Mouse (Mus musculus): ENCODE measurements around the gene Myl9.

Myl9 gene

GRCm38 (mm10) chr2:156774738-156775454 lies at the start of gene Myl9:
Gene Myl9 (plus strand): TSS chr2:156775420.
- no peak for DNase-seq (ENCODE audit: low spot score)

DNA sequence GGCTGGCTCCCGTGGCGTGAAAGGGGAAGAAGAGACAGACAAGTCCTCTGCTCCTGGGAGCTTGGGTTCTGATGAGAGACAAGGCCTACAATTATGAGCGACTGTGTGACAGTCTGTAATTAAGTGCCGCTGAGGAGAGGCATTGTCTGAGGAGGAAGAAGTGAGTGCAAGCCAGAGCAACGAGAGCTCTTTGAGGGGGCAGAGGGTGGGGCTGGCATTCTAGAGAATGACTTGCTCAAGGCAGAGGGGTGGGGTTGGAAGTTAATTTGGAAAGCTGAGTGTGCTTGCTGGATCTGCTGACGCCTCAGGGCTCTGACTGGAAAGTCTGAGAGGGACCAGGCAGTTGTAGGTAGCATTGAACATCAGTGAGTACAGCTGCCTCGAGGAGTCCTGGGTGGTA lies 48.9 kb upstream of the Myl9 start:
- DNase-seq (ENCODE audit: low spot score): no peak

DNA sequence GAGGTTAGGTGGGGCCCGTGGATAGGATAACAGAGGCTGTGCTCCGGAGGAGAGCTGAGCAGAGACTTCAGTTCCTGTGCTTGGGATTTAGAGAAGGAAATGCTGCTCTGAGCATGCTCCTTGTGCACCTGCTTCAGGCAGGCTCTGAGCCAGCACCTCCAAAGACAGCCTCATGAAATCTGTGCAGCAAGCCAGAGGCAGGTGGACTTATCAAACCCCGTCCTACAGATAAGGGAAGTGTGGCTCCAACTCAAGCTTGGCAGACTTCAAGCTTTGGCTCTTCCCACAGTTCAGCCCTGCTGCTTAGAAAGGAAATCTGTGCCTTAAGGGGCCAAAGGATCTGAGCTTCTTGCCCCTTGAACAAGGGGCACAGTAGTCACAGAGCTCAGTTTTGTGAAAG lies 48.3 kb upstream of the Myl9 start:
- DNase-seq (ENCODE audit: low spot score): no peak

DNA sequence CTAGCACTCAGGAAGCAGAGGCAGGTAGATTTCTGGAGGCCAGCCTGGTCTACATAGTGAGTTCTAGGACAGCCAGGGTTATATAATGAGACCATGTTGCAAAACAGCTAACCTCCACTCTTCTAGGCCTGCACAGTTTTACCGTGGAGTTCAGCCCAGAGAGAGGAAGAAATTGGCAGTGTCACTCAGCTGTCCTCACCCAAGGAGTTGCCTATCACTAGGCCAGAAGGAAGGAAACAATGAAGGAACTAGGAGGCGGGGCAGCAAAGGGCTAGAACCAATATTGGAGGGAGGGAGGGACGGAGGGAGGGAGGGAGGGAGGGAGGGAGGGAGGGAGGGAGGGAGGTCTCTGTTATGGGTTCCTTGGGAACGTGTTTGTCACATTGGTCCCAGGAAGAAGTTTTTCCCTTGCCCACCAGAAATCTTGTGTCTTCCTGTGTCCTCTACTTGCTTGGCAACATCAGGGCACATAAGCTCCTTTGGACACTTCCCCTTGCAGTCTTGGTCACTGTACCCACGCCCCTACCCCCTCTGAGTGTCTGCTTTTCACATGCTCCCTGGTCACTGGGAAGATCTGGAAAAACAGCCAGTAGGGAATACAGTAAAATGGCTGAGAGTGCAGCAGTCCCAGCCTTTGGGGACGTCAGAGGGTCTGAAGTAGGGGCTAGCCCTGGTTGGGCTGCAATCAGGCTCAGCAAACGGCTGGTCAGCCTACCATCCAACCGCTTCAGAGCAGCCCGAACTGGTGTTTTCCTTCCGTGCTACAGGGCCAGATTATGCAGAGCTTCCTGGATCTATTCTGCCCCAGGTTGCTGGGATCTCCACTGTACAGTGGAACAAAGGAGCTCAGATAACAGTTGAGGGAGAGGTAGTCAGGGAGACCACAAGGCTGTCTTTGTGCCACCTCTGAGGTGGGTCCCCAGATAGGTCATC lies 45.4 kb upstream of the Myl9 start:
- no peak for DNase-seq (ENCODE audit: low spot score)

- DNase-seq (ENCODE audit: low spot score): no peak
Measured at GRCm38 (mm10) chr2:156730501-156730921, 44.7 kb upstream of the Myl9 start.

DNA sequence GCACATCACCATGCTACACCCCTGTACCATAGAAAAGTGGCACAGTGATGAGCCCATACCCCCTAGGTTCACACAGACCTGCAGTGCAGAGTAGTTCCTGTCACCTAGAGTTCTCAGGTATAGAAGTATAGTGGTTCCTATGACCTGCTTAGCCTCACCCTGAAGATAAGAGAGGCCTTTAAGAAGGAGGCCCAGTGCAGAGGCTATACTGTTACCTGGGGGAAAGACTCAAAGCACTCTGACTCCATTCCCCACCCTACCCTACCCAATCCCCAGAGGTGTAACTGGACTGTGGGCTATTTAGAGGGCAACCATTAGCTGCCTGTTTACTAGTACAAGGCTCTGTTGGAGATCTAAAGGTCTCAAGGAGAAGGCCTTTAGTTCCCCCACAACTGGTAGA lies 43.6 kb upstream of the Myl9 start:
- DNase-seq (ENCODE audit: low spot score): no peak

DNA sequence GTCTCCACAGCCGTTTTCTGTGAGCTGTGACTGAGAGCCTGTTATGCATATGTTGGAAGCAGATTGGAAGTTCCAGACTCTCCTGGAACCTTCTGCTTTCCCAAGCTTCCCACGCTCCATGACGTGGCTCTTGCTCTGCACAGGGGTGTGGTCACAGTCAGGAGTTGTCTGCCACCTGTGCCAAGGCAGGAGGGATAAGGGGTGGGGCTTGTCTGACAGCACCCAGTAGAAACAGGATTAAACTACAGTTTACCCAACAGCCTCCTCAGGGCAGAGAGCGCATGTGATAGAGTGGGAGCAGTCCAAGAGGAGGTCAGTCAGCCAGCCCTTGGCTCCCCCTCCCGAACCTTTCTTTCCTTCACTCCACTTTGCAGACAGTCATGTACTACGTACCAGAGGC lies 43.1 kb upstream of the Myl9 start:
- DNase-seq (ENCODE audit: low spot score): no peak

- DNase-seq (ENCODE audit: low spot score): no peak
Measured at GRCm38 (mm10) chr2:156735761-156736335, 39.4 kb upstream of the Myl9 start.

- DNase-seq (ENCODE audit: low spot score): no peak
Measured at GRCm38 (mm10) chr2:156736846-156737245, 38.4 kb upstream of the Myl9 start.

- DNase-seq (ENCODE audit: low spot score): no peak
Measured at GRCm38 (mm10) chr2:156737976-156738375, 37.2 kb upstream of the Myl9 start.

GRCm38 (mm10) chr2:156741265-156741664 lies 34.0 kb upstream of the Myl9 start:
- no peak for DNase-seq (ENCODE audit: low spot score)

- no peak for DNase-seq (ENCODE audit: low spot score)
Measured at GRCm38 (mm10) chr2:156741998-156742397, 33.2 kb upstream of the Myl9 start.

GRCm38 (mm10) chr2:156743248-156743647 lies 32.0 kb upstream of the Myl9 start:
- DNase-seq (ENCODE audit: low spot score): no peak

DNA sequence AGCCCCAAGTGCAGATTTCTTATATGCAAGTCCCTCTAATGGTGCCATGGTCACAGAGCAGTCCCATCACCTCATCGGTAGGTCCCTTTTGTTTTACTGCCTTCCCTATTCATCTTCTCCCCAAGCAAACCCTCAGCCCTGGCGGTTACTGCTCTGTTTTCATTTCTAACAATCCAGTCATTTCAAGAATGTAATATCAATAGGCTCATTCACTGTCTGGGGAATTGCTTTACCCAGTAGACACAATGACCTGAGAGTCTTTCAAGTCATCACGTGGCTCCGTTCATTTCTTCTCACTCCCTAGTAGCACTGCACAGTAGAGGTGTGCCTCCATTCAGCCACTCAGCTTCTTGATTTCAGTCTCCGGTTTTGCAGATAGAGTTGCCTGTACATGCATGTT lies 30.8 kb upstream of the Myl9 start:
- DNase-seq (ENCODE audit: low spot score): no peak

DNA sequence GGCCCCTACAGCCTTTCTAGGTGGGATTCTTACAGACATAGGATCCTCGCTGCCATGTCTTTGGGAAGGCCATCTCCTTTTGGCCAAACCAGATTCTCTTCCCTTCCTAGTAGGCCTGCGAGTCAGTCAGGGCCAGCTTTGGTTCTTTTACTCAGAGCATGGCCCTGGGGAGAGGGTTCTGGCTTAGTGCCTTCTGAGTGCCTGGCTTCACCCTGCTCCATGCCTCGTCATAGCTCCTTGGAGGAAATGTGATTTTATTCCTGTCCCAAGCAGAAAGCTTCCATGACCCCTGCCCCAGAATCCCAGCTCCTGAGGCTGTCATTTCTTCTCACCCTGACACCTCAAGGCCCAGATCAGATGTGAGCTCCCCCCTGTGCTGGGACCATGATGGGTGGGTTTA lies 27.9 kb upstream of the Myl9 start:
- no peak for DNase-seq (ENCODE audit: low spot score)

DNA sequence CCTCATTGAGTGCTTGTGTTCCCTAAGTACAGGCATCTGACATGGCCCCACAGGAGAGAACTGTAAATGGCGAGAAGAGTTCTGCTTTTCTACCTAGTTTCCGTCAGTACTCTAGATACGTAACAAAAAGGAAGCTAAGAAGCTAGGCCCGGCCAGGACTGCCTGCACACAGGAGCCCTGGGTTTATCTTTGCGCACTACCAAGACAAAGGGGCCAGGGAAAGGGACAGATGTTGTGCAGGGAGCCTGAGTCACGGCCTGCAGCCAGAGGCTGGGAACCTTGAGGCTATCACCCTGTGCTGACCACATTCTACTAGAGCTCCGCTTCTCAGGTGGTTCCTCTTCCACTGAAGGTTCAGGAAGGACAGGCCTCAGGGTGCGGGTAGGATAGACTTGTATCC lies 25.5 kb upstream of the Myl9 start:
- no peak for DNase-seq (ENCODE audit: low spot score)

GRCm38 (mm10) chr2:156756937-156757336 lies 18.3 kb upstream of the Myl9 start:
- DNase-seq (ENCODE audit: low spot score): no peak

DNA sequence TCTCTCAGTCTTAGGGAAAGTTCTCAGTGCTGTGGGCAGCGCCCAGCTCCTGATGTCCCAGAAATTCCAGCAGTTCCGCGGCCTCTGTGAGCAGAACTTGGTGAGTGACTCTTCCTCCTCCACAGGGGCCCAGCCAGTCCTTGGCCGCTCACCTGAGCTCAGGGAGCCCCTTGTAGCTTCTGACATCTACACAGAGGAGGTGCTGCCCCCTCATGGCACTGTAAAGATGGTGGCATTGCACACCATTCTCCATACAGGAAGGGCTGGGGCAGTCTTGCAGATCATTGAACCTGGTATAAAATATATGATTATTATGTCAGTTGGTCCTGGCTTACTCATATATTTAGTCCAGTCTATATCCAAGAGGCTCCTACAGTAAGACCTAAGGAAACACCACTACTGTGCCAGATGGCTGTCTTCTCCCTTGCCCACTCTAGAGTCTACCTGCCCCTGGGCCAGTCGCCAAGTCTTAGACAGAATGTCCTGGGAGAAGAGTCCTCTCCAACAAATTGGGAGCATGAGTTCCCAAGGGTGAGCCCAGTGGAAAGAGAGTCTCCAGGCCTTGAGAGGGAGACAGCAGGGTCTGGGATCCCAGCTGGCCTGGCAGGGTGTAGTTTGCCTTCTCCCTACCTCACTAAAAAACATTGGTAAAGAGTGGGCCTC lies 14.2 kb upstream of the Myl9 start:
- no peak for DNase-seq (ENCODE audit: low spot score)

- DNase-seq (ENCODE audit: low spot score): no peak
Measured at GRCm38 (mm10) chr2:156761521-156762278, 13.5 kb upstream of the Myl9 start.

- DNase-seq (ENCODE audit: low spot score): no peak
Measured at GRCm38 (mm10) chr2:156762499-156762898, 12.7 kb upstream of the Myl9 start.

DNA sequence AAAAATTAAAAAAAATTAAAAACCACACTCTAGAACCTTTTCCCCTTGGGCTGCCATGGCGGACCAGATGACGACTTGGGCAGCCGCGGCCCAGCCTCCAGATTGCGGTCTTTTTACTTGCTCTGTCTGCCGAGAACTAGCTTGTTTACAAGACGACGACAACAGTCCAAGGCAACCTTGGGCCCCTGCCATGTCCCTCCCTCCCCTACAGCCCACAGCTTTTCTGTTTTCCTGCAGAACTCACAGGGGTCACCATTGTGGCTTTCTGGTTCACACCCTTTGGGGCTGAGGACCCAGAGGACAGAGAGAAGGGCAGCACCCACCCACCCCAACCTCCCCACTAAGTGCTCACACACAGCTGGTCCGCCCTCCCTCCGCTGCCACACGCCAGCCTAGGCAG lies 12.1 kb upstream of the Myl9 start:
- DNase-seq (ENCODE audit: low spot score): no peak

GRCm38 (mm10) chr2:156764022-156764421 lies 11.2 kb upstream of the Myl9 start:
- no peak for DNase-seq (ENCODE audit: low spot score)

All from spleen, adult 12 weeks (tissue).